Comparison of ENCODE assay signal across 9 mouse cellular contexts in genomic region chr10:38357539-38358232, GRCm38 (mm10).
A peak's percentile ranks its signal among the peaks of the same experiment; 100 is the strongest.
DNase-seq lines count a peak whose midpoint lies in the region; ATAC-seq lines count a peak whose summit lies in the region.
"Had no signal": no experiment of that assay in that cellular context is flagged by ENCODE, and none has a peak within 500 bp of the region (broad histone marks: within the 10 kb centered on the region; RNA-seq: fewer than 3 reads in every experiment).

No protein-coding gene starts in this region.

- no peaks in the 10 kb centered on the region for H3K27me3 ChIP-seq in kidney, embryonic 15.5 days
- no peaks in the 10 kb centered on the region for H3K27me3 ChIP-seq in forebrain, embryonic 14.5 days (replicated peaks; ENCODE audit: control insufficient read depth, insufficient read depth, low read length)
- no peaks in the 10 kb centered on the region for H3K27me3 ChIP-seq in neural tube, embryonic 13.5 days
- H3K27me3 ChIP-seq: lung, embryonic 15.5 days had no signal

- H3K36me3 ChIP-seq in kidney, embryonic 15.5 days = no peaks in the 10 kb centered on the region
- no peaks in the 10 kb centered on the region for H3K36me3 ChIP-seq in forebrain, embryonic 14.5 days (ENCODE audit: control insufficient read depth, insufficient read depth, low read length)
- no peaks in the 10 kb centered on the region for H3K36me3 ChIP-seq in neural tube, embryonic 13.5 days
- H3K36me3 ChIP-seq: lung, embryonic 15.5 days had no signal

- no peak overlapping the region for H3K9ac ChIP-seq in kidney, embryonic 15.5 days
- no peak overlapping the region for H3K9ac ChIP-seq in forebrain, embryonic 14.5 days (ENCODE audit: low read length)
- H3K9ac ChIP-seq in neural tube, embryonic 13.5 days = no peak overlapping the region
- H3K9ac ChIP-seq: lung, embryonic 15.5 days had no signal

- H3K9me3 ChIP-seq in kidney, embryonic 15.5 days (replicated peaks) = no peaks in the 10 kb centered on the region
- H3K9me3 ChIP-seq in forebrain, embryonic 14.5 days (replicated peaks; ENCODE audit: control insufficient read depth, low read length) = no peaks in the 10 kb centered on the region
- H3K9me3 ChIP-seq in neural tube, embryonic 13.5 days = no peaks in the 10 kb centered on the region
- H3K9me3 ChIP-seq: lung, embryonic 15.5 days had no signal

- no peak overlapping the region for H3K4me3 ChIP-seq in kidney, embryonic 15.5 days (replicated peaks)
- H3K4me3 ChIP-seq in forebrain, embryonic 14.5 days (ENCODE audit: low read depth, low read length) = no peak overlapping the region
- H3K4me3 ChIP-seq in neural tube, embryonic 13.5 days = no peak overlapping the region
- H3K4me3 ChIP-seq: lung, embryonic 15.5 days had no signal

- ATAC-seq in kidney, embryonic 15.5 days (replicated peaks; ENCODE audit: low FRiP score) = no peak
- peak; percentile 95 for ATAC-seq in forebrain, embryonic 14.5 days
- ATAC-seq in neural tube, embryonic 13.5 days (ENCODE audit: low read depth) = peak; percentile 71

- 44% methylated on average over 1 of the region's 1 CpGs for WGBS in kidney, embryonic 15.5 days
- WGBS in forebrain, embryonic 14.5 days = 53% methylated on average over 1 of the region's 1 CpGs
- 76% methylated on average over 1 of the region's 1 CpGs for WGBS in neural tube, embryonic 13.5 days

- H3K4me2 ChIP-seq in kidney, embryonic 15.5 days = no peak overlapping the region
- H3K4me2 ChIP-seq in forebrain, embryonic 14.5 days (ENCODE audit: low read length) = no peak overlapping the region
- H3K4me2 ChIP-seq in neural tube, embryonic 13.5 days = no peak overlapping the region
- H3K4me2 ChIP-seq: lung, embryonic 15.5 days had no signal

- peaks cover 4% of the 10 kb centered on the region; the same call in 1 of the 2 replicates for H3K4me1 ChIP-seq in kidney, embryonic 15.5 days
- H3K4me1 ChIP-seq in forebrain, embryonic 14.5 days (ENCODE audit: control insufficient read depth, insufficient read depth, low read length) = peaks cover 8% of the 10 kb centered on the region; the same call in 1 of the 2 replicates
- H3K4me1 ChIP-seq in neural tube, embryonic 13.5 days (replicated peaks) = peaks cover 17% of the 10 kb centered on the region
- H3K4me1 ChIP-seq: lung, embryonic 15.5 days had no signal

- DNase-seq in kidney, postnatal 10 days = peak; percentile 62
- peak; percentile 11 for DNase-seq in embryo, embryonic 10 days (ENCODE audit: low spot score)
- DNase-seq in forebrain, embryonic 14.5 days (ENCODE audit: low spot score) = peak; percentile 93
- no peak for DNase-seq in urinary bladder, adult 2 months (ENCODE audit: low spot score)
- no peak for DNase-seq in MN1 (ENCODE audit: low spot score)
- no peak for DNase-seq in cerebellum, postnatal 14 days

- H3K27ac ChIP-seq in kidney, embryonic 15.5 days = no peak overlapping the region
- H3K27ac ChIP-seq in forebrain, embryonic 14.5 days (ENCODE audit: low read depth, low read length) = no peak overlapping the region
- H3K27ac ChIP-seq in neural tube, embryonic 13.5 days (replicated peaks) = 0 out of 2 replicates have a peak overlapping the region, but pooled peaks have one; percentile 5
- H3K27ac ChIP-seq: lung, embryonic 15.5 days had no signal

Comparison
In these comparisons a context has a peak if more than half of its experiments do, and no peak if none do; other contexts are left out.
1. DNase-seq: peak in kidney, postnatal 10 days (single experiment), embryo, embryonic 10 days (single experiment) and forebrain, embryonic 14.5 days (single experiment); none in urinary bladder, adult 2 months (single experiment), MN1 (single experiment) and cerebellum, postnatal 14 days (0 of 2).